Mouse (Mus musculus): ENCODE data around the gene Cttnbp2nl. TPM values are rescaled to one million over a fixed set of nuclear protein-coding genes. Genes with fewer than 3 reads are reported as not detected.
A peak's percentile ranks its signal among the peaks of the same experiment; 100 is the strongest.

Gene Cttnbp2nl
- polyA plus RNA-seq, 1 experiment from 2014 or later = 47.1 TPM

DNA sequence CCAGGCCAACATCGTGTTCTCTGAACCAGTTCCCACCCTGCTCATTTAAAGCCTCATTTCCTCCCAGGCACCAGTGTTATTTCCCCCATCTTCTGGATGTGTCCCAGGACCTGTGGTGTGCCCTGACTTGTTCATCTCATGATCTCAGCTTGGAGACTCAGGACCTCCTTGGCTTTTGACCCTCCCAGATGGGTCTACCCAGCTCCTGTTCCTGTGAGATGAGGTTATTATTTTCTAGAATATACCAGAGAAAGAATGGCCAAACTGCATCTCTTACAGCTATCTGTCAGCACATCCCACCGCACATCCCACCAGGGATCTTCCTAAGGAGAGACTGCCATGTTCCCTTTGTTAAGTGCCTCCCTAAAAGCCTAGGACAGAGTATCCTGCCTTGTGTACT, 35.7 kb upstream of the Cttnbp2nl start:
- Histone ChIP-seq H3K4me1 (replicated peaks; ENCODE audit: control insufficient read depth, insufficient read depth, low read length) (0 out of 2 replicates have a peak, but pooled peaks cover 5% of the 10 kb centered on the region), H3K9ac (no peak overlapping the region), H3K4me2 (replicated peaks) (no peak overlapping the region), H3K27me3 (ENCODE audit: control insufficient read depth, insufficient read depth, low read length) (no peaks in the 10 kb centered on the region), H3K36me3 (replicated peaks; ENCODE audit: control insufficient read depth, insufficient read depth) (no peaks in the 10 kb centered on the region), H3K9me3 (ENCODE audit: control insufficient read depth, low read length) (no peaks in the 10 kb centered on the region), H3K27ac (no peak overlapping the region), H3K4me3 (replicated peaks; ENCODE audit: low read length) (no peak overlapping the region)
- ATAC-seq (ENCODE audit: low FRiP score) (no peak), DNase-seq (ENCODE audit: low spot score) (no peak)
- 88% methylated on average over 2 of the region's 2 CpGs for WGBS

DNA sequence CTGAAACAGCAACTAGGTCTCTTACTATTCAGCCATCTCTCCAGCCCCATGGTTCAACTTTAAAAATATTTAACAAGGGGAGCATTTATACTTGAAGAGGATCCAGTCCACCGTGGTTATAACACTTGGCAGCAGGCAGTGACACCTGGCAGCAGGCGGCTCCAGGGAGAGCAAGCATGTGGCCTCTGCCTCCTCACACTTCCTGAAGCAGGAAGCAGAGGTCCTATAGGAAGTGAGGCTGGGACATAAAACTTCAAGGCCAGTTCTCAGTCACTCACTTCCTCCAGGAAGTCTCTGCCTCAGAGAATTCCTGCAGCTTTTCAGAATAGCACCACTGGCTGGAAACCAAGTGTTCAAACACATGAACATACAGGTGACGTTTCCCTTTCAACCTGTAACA, 34.4 kb upstream of the Cttnbp2nl start:
- Histone ChIP-seq H3K4me2 (replicated peaks) (no peak overlapping the region), H3K4me1 (replicated peaks; ENCODE audit: control insufficient read depth, insufficient read depth, low read length) (no peaks in the 10 kb centered on the region), H3K9me3 (ENCODE audit: control insufficient read depth, low read length) (no peaks in the 10 kb centered on the region), H3K4me3 (replicated peaks; ENCODE audit: low read length) (no peak overlapping the region), H3K27me3 (ENCODE audit: control insufficient read depth, insufficient read depth, low read length) (no peaks in the 10 kb centered on the region), H3K9ac (no peak overlapping the region), H3K27ac (no peak overlapping the region), H3K36me3 (replicated peaks; ENCODE audit: control insufficient read depth, insufficient read depth) (no peaks in the 10 kb centered on the region)
- DNase-seq (ENCODE audit: low spot score) (no peak), ATAC-seq (ENCODE audit: low FRiP score) (no peak)
- WGBS = 75% methylated on average over 3 of the region's 3 CpGs

DNA sequence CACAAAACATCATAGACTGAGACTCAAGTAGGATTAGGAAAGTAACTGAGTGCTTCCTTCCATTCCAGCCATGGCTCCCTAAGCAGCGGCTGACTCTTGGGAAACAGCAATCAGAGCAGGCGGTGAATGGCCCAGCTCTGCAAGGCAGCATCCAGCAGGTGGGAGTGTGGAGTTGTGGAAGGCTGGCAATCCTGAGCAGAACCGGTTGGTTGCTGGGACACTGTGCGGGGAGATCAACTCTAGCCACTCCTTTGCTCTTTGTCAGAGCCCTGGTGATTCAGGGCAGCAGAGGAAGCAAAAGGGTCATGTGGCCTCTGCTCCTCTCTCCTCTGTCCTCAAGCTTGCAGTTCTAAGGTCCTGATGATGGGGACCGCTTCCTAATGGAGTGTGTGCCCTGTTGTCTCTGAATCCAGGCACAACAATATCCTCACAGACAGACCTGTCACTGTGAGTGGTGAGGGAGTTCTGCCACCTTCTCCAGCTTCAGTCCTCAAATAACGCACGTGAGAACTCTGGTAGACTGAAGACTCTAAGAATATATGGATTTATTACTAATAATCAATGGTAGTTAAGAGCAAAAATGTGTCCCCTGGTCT, 25.4 kb upstream of the Cttnbp2nl start:
- DNase-seq (ENCODE audit: low spot score) = peak; percentile 88
- Histone ChIP-seq H3K9me3 (ENCODE audit: control insufficient read depth, low read length) (no peaks in the 10 kb centered on the region), H3K4me1 (replicated peaks; ENCODE audit: control insufficient read depth, insufficient read depth, low read length) (peaks cover 4% of the 10 kb centered on the region; the same call in 1 of the 2 replicates), H3K9ac (no peak overlapping the region), H3K36me3 (replicated peaks; ENCODE audit: control insufficient read depth, insufficient read depth) (no peaks in the 10 kb centered on the region), H3K4me3 (replicated peaks; ENCODE audit: low read length) (no peak overlapping the region), H3K27ac (no peak overlapping the region), H3K27me3 (ENCODE audit: control insufficient read depth, insufficient read depth, low read length) (no peaks in the 10 kb centered on the region), H3K4me2 (replicated peaks) (no peak overlapping the region)
- peak; percentile 95 for ATAC-seq (ENCODE audit: low FRiP score)
- 14% methylated on average over 7 of the region's 7 CpGs for WGBS

DNA sequence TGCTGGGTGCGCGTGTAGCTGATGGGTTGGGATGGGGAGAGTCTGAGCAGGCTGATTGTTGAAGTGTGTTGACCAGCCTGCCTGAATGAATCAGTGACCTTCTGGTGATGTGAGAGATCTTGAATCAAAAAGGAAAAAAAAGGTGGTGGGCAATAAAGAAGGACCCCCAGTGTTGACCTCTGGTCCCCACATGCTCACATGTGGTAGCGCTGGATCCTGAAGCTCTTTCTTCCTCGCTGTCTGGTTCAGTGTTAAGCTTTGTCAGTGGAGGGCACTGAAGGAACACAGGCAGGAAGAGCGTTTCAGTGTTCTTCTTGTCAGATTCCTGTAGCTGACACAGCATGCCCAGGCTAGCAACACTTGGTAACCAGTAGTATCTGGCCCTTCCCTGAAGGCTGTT, 22.9 kb upstream of the Cttnbp2nl start:
- H3K9me3 ChIP-seq (ENCODE audit: control insufficient read depth, low read length) = no peaks in the 10 kb centered on the region
- ATAC-seq (ENCODE audit: low FRiP score) = no peak
- no peak overlapping the region for H3K4me3 ChIP-seq (replicated peaks; ENCODE audit: low read length)
- H3K4me1 ChIP-seq (replicated peaks; ENCODE audit: control insufficient read depth, insufficient read depth, low read length) = peaks cover 4% of the 10 kb centered on the region; the same call in 1 of the 2 replicates
- no peaks in the 10 kb centered on the region for H3K36me3 ChIP-seq (replicated peaks; ENCODE audit: control insufficient read depth, insufficient read depth)
- no peaks in the 10 kb centered on the region for H3K27me3 ChIP-seq (ENCODE audit: control insufficient read depth, insufficient read depth, low read length)
- no peak for DNase-seq (ENCODE audit: low spot score)
- no peak overlapping the region for H3K4me2 ChIP-seq (replicated peaks)
- H3K9ac ChIP-seq = no peak overlapping the region
- 93% methylated on average over 5 of the region's 5 CpGs for WGBS
- no peak overlapping the region for H3K27ac ChIP-seq

DNA sequence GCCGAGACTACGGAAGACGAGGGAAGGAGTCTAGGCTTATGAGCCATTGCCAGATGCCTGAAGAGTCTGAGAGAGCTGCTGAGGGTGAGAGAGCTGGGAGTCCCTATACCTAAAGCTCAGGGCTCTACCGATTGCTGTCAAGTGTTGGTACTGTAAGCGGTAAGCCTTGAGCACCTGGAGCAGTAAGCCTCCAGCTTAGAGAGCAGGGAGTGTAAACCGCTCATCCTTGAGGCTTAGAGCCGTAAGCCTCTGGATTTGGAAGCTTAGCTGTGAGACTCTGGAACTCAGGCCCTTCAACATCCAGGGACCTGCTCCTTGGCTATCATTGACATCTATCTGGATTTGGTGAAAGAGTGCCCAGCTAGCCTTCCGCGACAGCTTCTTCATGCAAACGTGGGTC, 19.6 kb upstream of the Cttnbp2nl start:
- H3K9me3 ChIP-seq (ENCODE audit: control insufficient read depth, low read length) = no peaks in the 10 kb centered on the region
- H3K9ac ChIP-seq = no peak overlapping the region
- H3K4me1 ChIP-seq (replicated peaks; ENCODE audit: control insufficient read depth, insufficient read depth, low read length) = no peaks in the 10 kb centered on the region
- DNase-seq (ENCODE audit: low spot score) = no peak
- no peak overlapping the region for H3K4me3 ChIP-seq (replicated peaks; ENCODE audit: low read length)
- no peaks in the 10 kb centered on the region for H3K36me3 ChIP-seq (replicated peaks; ENCODE audit: control insufficient read depth, insufficient read depth)
- WGBS = 95% methylated on average over 10 of the region's 10 CpGs
- no peak overlapping the region for H3K4me2 ChIP-seq (replicated peaks)
- ATAC-seq (ENCODE audit: low FRiP score) = no peak
- H3K27ac ChIP-seq = no peak overlapping the region
- no peaks in the 10 kb centered on the region for H3K27me3 ChIP-seq (ENCODE audit: control insufficient read depth, insufficient read depth, low read length)

DNA sequence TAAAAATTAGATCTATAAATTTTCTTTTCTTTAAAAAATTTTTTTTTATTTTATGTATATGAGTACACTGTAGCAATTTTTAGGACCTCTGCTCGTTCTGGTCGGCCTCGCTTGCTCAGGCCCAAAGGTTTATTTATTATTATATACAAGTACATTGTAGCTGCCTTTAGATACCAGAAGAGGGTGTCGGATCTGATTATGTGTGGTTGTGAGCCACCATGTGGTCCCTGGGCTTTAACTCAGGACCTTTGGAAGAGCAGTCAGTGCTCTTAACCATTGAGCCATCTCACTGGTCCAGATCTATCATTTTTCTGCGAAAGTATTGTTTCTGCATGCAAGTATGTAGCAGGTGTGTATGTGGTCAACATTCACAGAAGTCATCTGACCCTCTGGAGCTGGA, 18.3 kb upstream of the Cttnbp2nl start:
- Histone ChIP-seq H3K9ac (no peak overlapping the region), H3K4me2 (replicated peaks) (no peak overlapping the region), H3K4me3 (replicated peaks; ENCODE audit: low read length) (no peak overlapping the region), H3K27ac (no peak overlapping the region), H3K4me1 (replicated peaks; ENCODE audit: control insufficient read depth, insufficient read depth, low read length) (no peaks in the 10 kb centered on the region), H3K9me3 (ENCODE audit: control insufficient read depth, low read length) (no peaks in the 10 kb centered on the region), H3K27me3 (ENCODE audit: control insufficient read depth, insufficient read depth, low read length) (no peaks in the 10 kb centered on the region), H3K36me3 (replicated peaks; ENCODE audit: control insufficient read depth, insufficient read depth) (no peaks in the 10 kb centered on the region)
- no peak for DNase-seq (ENCODE audit: low spot score)
- 90% methylated on average over 5 of the region's 5 CpGs for WGBS
- ATAC-seq (ENCODE audit: low FRiP score) = no peak

DNA sequence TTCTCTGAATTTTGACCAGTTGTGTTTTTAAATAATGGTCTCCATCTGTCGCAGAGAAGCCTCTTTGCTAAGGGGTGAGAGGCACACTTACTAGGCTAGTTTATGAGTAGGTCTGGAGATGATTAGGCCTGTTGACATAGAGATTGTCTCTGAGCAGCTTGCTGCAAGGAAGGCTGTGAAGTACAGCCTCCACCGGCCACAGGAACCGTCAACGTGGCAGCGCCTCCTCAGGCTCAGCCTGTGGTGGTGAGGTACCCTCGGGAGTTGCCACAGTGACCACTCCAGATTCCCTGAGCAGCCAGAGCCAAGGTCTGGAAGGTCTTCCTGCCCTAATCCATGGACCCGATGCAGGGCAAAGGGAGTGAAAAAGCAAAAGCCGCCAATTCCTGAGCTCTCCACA, 17.6 kb upstream of the Cttnbp2nl start:
- no peak overlapping the region for H3K4me3 ChIP-seq (replicated peaks; ENCODE audit: low read length)
- H3K9me3 ChIP-seq (ENCODE audit: control insufficient read depth, low read length) = no peaks in the 10 kb centered on the region
- H3K4me1 ChIP-seq (replicated peaks; ENCODE audit: control insufficient read depth, insufficient read depth, low read length) = no peaks in the 10 kb centered on the region
- no peak overlapping the region for H3K27ac ChIP-seq
- WGBS = 70% methylated on average over 8 of the region's 8 CpGs
- H3K4me2 ChIP-seq (replicated peaks) = no peak overlapping the region
- H3K9ac ChIP-seq = no peak overlapping the region
- no peak for ATAC-seq (ENCODE audit: low FRiP score)
- H3K36me3 ChIP-seq (replicated peaks; ENCODE audit: control insufficient read depth, insufficient read depth) = no peaks in the 10 kb centered on the region
- H3K27me3 ChIP-seq (ENCODE audit: control insufficient read depth, insufficient read depth, low read length) = no peaks in the 10 kb centered on the region
- DNase-seq (ENCODE audit: low spot score) = no peak

DNA sequence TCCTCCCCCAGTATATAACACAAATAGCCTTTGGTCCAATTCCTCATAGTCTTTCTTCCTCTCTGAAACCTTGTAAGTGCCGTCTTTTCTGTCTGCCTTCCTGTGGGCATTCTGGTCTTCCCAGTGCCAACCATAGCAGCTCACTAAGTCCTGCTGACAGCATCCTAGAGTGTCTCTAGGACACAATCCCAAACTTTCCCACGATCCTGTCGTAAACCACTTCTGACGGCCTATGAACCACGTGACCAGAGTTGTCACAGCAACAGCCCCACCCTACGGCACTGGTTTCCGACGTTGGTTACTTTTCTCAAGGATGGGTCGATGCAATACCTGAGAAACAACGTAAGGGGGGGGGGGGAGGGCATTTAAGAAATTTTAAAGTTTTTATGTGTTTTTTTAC, 13.6 kb upstream of the Cttnbp2nl start, which contains the start of gene 4930564D02Rik:
4930564D02Rik (plus strand) TSS at position 301 of the 400 bp plus-strand sequence.
- DNase-seq (ENCODE audit: low spot score) (no peak), ATAC-seq (ENCODE audit: low FRiP score) (no peak)
- Histone ChIP-seq H3K27ac (no peak within 1 kb of the TSS), H3K36me3 (replicated peaks; ENCODE audit: control insufficient read depth, insufficient read depth) (no peaks in the 10 kb centered on the region), H3K4me1 (replicated peaks; ENCODE audit: control insufficient read depth, insufficient read depth, low read length) (no peaks in the 10 kb centered on the region), H3K4me3 (replicated peaks; ENCODE audit: low read length) (no peak within 1 kb of the TSS), H3K27me3 (ENCODE audit: control insufficient read depth, insufficient read depth, low read length) (no peaks in the 10 kb centered on the region), H3K4me2 (replicated peaks) (no peak within 1 kb of the TSS), H3K9ac (no peak within 1 kb of the TSS), H3K9me3 (ENCODE audit: control insufficient read depth, low read length) (no peaks in the 10 kb centered on the region)
- 88% methylated on average over 10 of the region's 10 CpGs for WGBS

DNA sequence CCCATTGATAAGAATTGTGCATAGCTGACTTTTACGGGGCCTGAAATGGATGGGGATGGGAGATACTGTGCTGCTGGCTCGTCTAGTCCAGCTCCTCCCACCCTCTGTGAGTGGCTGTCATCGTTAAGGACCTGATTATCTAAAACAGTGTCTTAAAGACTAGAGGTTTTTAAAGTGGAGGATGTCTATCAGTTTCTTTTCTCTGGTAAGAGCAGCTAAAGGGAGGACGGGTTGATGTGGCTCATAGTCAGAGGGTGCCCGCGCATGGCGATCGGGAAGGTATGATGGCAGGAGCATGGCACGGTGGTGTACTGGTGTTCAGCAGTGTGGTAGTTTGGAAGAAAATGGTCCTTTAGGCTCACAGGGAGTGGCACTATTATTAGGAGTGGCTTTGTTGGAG, 9.7 kb upstream of the Cttnbp2nl start:
- no peaks in the 10 kb centered on the region for H3K36me3 ChIP-seq (replicated peaks; ENCODE audit: control insufficient read depth, insufficient read depth)
- no peak for ATAC-seq (ENCODE audit: low FRiP score)
- H3K4me1 ChIP-seq (replicated peaks; ENCODE audit: control insufficient read depth, insufficient read depth, low read length) = no peaks in the 10 kb centered on the region
- H3K27me3 ChIP-seq (ENCODE audit: control insufficient read depth, insufficient read depth, low read length) = no peaks in the 10 kb centered on the region
- no peak overlapping the region for H3K9ac ChIP-seq
- H3K27ac ChIP-seq = no peak overlapping the region
- no peak overlapping the region for H3K4me3 ChIP-seq (replicated peaks; ENCODE audit: low read length)
- no peak overlapping the region for H3K4me2 ChIP-seq (replicated peaks)
- DNase-seq (ENCODE audit: low spot score) = no peak
- no peaks in the 10 kb centered on the region for H3K9me3 ChIP-seq (ENCODE audit: control insufficient read depth, low read length)
- WGBS = 86% methylated on average over 9 of the region's 9 CpGs

DNA sequence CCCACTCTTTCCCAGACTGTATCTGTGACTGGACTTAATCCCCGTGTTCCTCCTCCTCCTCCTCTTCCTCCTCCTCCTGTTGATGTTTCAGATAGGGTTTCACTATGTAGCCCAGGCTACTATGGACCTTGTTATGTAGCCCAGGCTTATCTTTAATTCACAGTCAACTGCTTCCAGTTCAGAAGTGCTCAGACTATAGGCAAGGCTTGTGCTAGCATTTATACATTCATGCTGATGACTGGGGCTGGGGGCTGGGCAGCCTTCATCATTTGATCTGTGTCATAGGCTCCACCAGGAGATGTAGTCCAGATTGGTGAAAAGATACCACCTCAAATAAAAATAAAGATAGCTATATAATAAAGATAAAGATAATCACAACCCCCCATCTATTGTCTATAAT, 9.0 kb upstream of the Cttnbp2nl start:
- DNase-seq (ENCODE audit: low spot score) = no peak
- no peaks in the 10 kb centered on the region for H3K36me3 ChIP-seq (replicated peaks; ENCODE audit: control insufficient read depth, insufficient read depth)
- no peak overlapping the region for H3K4me3 ChIP-seq (replicated peaks; ENCODE audit: low read length)
- H3K9ac ChIP-seq = no peak overlapping the region
- no peaks in the 10 kb centered on the region for H3K27me3 ChIP-seq (ENCODE audit: control insufficient read depth, insufficient read depth, low read length)
- 85% methylated on average over 1 of the region's 1 CpGs for WGBS
- no peak overlapping the region for H3K27ac ChIP-seq
- no peaks in the 10 kb centered on the region for H3K4me1 ChIP-seq (replicated peaks; ENCODE audit: control insufficient read depth, insufficient read depth, low read length)
- no peak overlapping the region for H3K4me2 ChIP-seq (replicated peaks)
- no peak for ATAC-seq (ENCODE audit: low FRiP score)
- H3K9me3 ChIP-seq (ENCODE audit: control insufficient read depth, low read length) = no peaks in the 10 kb centered on the region
